Mouse (Mus musculus) macrophage (primary cell): ENCODE data around the gene Ccdc47. TPM values are rescaled to one million over a fixed set of nuclear protein-coding genes. Genes with fewer than 3 reads are reported as not detected.
"Not testable (repeated sequence)": the region's sequence is repeated elsewhere in the genome, so short reads cannot be mapped to it uniquely, and the experiment has no call there.

Source experiments
- H3K27ac ChIP-seq: fragments of 350-480 bp; formaldehyde crosslinking; 2 replicates; pipeline ENCODE4 v1.9.0; 2021
- H3K36me3 ChIP-seq: fragments of 350-480 bp; formaldehyde crosslinking; 2 replicates; pipeline ENCODE4 v1.9.0; 2021; ENCODE audit errors: inconsistent target
- H3K4me3 ChIP-seq: fragments of 350-480 bp; formaldehyde crosslinking; 2 replicates; pipeline ENCODE4 v1.9.0; 2021; ENCODE audit errors: inconsistent target
- H3K79me2 ChIP-seq: fragments of 350-480 bp; formaldehyde crosslinking; 2 replicates; pipeline ENCODE4 v1.9.0; 2021; ENCODE audit errors: inconsistent target
- WGBS: methylation state at CpG from one replicate; pipeline ENCODE4 v1.1.7; 2026; ENCODE audit warnings: inconsistent platforms; ENCODE audit not compliant: missing documents; 5-methylcytosine and 5-hydroxymethylcytosine counted together
- polyA plus RNA-seq: library from polyadenylated mRNA; stranded (reverse); fragments of 250-400 nt; gene quantifications from 3 replicates; pipeline ENCODE4 v1.2.4, GENCODE M21; 2018; ENCODE audit warnings: inconsistent platforms

Ccdc47 gene
- polyA plus RNA-seq, 1 experiment from 2014 or later: 77.0 TPM

GRCm38 (mm10) chr11:106216730-106217490, 766 bp upstream of the Ccdc47 start, which contains the start of gene Ddx42:
Gene Ddx42 (plus strand): TSS chr11:106216926.
- Histone ChIP-seq H3K4me3 (peak within 1 kb of the TSS; percentile 88), H3K27ac (peak within 1 kb of the TSS; percentile 90), H3K79me2 (peaks cover 88% of the 10 kb centered on the region), H3K36me3 (peaks cover 14% of the 10 kb centered on the region; the same call in 1 of the 2 replicates)
- WGBS: 1% methylated on average over 69 of the region's 70 CpGs

DNA sequence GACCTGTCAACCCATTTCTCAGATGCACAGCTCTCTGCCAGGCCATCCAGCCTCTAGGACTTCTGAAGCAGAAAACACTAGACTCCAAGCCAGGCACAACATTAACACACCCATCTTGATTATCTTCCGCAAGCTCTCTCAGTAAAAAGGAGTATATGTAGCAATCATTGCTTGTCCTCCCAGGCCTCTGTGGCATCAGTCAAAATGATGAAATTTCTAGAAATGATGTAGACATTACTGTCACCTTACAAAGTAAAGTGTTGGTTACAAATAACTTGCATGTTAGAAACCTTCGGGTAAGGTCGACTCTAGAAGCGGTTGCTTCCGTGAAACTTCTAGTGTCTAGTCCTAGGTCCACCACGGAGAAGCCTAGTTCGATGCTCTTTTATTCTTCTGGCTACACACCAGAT, 689 bp downstream of the Ccdc47 start:
- H3K36me3 ChIP-seq: peaks cover 25% of the 10 kb centered on the region; the same call in 1 of the 2 replicates
- H3K4me3 ChIP-seq: peak overlapping the region; percentile 88
- WGBS: 10% methylated on average over 7 of the region's 7 CpGs
- H3K79me2 ChIP-seq: peaks cover 74% of the 10 kb centered on the region
- H3K27ac ChIP-seq: peak overlapping the region; percentile 90

GRCm38 (mm10) chr11:106214856-106215255, 1.3 kb downstream of the Ccdc47 start:
- H3K4me3 ChIP-seq: peak overlapping the region; percentile 88
- no peak overlapping the region for H3K27ac ChIP-seq
- H3K36me3 ChIP-seq: peaks cover 30% of the 10 kb centered on the region; the same call in 1 of the 2 replicates
- H3K79me2 ChIP-seq: peaks cover 68% of the 10 kb centered on the region
- WGBS: 92% methylated on average over 5 of the region's 5 CpGs

DNA sequence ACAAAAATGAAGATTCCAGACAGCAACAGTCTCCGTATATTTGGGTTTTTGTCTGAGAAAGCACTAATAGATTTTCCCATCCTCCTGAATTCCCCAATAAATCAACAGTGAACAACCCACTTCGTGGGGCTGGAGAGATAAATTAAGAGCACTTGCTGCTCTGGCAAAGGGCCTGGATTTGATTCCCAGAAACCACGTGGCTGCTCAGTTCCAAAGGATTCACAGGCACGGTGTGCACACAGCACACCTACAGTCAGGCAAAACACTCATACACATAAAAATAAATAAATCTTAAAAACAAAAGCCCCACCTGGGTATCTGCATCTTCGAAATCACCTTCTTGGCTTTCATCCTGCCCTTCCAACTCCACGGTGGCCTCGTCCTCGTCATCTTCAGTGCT, 3.4 kb downstream of the Ccdc47 start:
- H3K4me3 ChIP-seq: no peak overlapping the region
- H3K79me2 ChIP-seq: peaks cover 47% of the 10 kb centered on the region
- H3K27ac ChIP-seq: no peak overlapping the region
- H3K36me3 ChIP-seq: peaks cover 50% of the 10 kb centered on the region
- 95% methylated on average over 8 of the region's 8 CpGs for WGBS

DNA sequence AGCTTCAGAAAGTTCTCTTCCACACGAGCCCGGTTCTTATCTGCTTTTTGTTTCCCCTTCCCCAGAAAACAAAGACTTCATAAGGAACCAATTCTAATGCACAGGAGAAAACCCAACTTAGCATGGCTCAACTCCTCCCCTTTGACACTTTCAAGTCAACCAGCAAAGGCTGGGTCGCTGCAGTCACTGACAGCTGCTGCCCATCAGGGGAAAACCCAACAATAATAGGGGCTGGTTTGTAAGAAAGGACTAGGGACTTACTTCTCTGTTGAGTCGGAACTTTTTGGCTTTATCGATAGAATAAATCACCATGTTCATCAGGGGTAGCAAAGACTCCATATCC, 14.1 kb downstream of the Ccdc47 start, which contains the start of gene Strada:
TSS of gene Strada (minus strand) at position 46 of the 343 bp plus-strand sequence.
- 42% methylated on average over 5 of the region's 5 CpGs for WGBS
- Histone ChIP-seq H3K27ac (0 out of 2 replicates have a peak within 1 kb of the TSS, but pooled peaks have one; percentile 7), H3K36me3 (peaks cover 37% of the 10 kb centered on the region), H3K79me2 (no peaks in the 10 kb centered on the region), H3K4me3 (no peak within 1 kb of the TSS)

GRCm38 (mm10) chr11:106201337-106202122, 14.6 kb downstream of the Ccdc47 start:
- Histone ChIP-seq H3K27ac (0 out of 2 replicates have a peak overlapping the region, but pooled peaks have one; percentile 7), H3K36me3 (peaks cover 37% of the 10 kb centered on the region), H3K79me2 (no peaks in the 10 kb centered on the region), H3K4me3 (no peak overlapping the region)
- WGBS: 70% methylated on average over 11 of the region's 19 CpGs

DNA sequence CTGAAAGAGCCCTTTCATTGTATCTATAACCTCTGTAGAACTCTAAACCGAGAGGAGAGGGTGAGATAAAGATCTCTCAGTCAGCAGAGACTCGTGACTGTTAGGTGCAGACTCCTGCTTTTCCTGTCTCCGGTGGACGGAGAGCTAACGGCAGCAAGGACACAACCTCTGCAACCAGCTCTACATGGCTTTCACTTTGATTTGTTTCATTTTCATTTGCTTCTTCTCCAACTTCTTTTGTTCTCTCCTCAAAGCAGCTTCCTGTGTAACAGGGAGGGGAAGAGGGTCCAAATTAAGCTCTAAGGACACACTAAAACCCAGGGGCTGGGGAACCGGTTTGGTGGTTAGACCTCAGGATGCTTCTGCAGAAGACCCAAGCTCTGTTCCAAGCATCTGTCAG, 15.4 kb downstream of the Ccdc47 start:
- Histone ChIP-seq H3K27ac (no peak overlapping the region), H3K79me2 (no peaks in the 10 kb centered on the region), H3K36me3 (peaks cover 35% of the 10 kb centered on the region), H3K4me3 (no peak overlapping the region)
- 29% methylated on average over 6 of the region's 6 CpGs for WGBS

DNA sequence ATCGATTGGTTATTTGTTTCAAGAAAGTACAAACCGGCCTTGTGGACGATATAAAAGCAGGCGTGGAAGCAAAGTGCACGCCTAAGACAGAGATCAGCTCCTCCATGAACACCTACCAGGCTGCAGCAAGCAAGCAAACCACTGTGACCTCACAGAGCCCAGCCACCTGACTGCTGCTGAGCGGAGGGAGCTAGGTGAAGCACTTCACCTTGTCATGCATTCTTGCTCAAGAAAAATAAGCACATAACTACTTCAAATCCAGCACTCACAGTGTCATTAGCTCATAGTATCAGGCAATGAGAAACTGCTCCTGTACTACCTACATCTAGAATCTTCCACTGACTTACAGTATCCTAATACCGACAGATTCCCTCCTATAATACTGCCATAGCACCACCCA, 16.1 kb downstream of the Ccdc47 start:
- not testable (repeated sequence) for H3K27ac ChIP-seq, H3K79me2 ChIP-seq, H3K4me3 ChIP-seq
- peaks cover 28% of the 10 kb centered on the region for H3K36me3 ChIP-seq
- 93% methylated on average over 6 of the region's 7 CpGs for WGBS

DNA sequence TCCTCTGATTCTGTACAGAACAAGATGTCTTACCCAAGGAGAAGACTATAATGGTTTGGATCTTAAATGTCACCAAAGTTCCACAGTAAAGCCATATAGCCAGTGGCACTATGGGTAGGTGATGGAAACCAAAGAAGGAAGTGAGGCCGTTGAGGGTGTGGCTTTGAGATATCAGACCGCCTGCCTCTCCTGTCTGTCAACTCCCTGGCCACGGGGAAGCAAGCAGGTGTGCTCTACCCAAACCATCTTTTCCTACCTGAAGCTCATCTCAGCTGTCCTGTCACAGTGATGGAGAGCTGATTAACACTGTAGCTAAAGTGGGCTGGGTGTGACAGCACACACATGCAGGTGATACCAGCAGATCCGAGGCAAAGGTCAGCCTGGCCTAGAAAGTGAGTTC, 17.9 kb downstream of the Ccdc47 start:
- Histone ChIP-seq H3K36me3 (peaks cover 13% of the 10 kb centered on the region; the same call in 1 of the 2 replicates), H3K79me2 (no peaks in the 10 kb centered on the region), H3K27ac (no peak overlapping the region), H3K4me3 (no peak overlapping the region)
- 64% methylated on average over 4 of the region's 4 CpGs for WGBS

DNA sequence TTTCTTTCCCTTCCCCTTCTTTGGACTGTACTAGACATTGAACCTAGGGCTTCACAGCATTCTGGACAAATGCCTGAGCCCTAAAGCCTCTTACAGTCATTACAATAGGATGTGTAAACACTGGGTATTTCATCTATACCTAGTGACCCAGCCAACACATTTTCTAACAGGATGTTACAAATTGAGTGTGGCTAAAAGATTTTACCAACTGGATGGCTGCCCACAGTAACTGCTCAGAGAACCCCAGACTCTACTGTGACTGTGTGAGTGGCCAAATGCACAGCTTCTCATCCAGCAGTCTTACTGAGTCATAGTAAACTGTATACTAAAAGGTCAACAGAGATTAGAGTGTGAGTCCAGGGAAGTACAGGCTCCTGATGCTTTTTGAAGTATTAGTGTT, 20.8 kb downstream of the Ccdc47 start:
- Histone ChIP-seq H3K27ac (no peak overlapping the region), H3K79me2 (peaks cover 21% of the 10 kb centered on the region; the same call in 1 of the 2 replicates), H3K4me3 (no peak overlapping the region)

DNA sequence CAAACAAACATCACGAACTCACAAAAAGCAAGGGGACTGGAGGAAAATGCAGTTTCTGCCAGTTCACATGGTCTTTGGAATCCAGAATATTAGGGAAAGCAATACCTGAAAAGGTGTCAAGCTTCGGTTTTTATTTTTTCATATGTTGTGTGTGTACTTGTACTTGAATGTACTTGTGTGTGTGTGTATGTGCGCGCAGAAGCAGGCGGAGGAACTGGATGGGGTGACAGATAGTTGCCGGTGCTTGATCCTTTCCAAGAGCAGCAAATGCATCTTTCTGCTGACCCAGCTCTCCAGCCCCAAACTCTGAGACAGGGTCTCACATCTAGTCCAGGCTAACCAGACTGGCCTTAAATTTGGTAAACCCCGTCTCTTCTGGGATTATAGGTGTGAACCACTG, 21.3 kb downstream of the Ccdc47 start:
- 98% methylated on average over 6 of the region's 7 CpGs for WGBS
- Histone ChIP-seq H3K36me3 (peaks cover 13% of the 10 kb centered on the region; the same call in 1 of the 2 replicates), H3K4me3 (no peak overlapping the region), H3K79me2 (peaks cover 25% of the 10 kb centered on the region; the same call in 1 of the 2 replicates), H3K27ac (no peak overlapping the region)

More for the DNA sequence above, 20.8 kb downstream of the Ccdc47 start:
- H3K36me3 ChIP-seq: peaks cover 13% of the 10 kb centered on the region; the same call in 1 of the 2 replicates

DNA sequence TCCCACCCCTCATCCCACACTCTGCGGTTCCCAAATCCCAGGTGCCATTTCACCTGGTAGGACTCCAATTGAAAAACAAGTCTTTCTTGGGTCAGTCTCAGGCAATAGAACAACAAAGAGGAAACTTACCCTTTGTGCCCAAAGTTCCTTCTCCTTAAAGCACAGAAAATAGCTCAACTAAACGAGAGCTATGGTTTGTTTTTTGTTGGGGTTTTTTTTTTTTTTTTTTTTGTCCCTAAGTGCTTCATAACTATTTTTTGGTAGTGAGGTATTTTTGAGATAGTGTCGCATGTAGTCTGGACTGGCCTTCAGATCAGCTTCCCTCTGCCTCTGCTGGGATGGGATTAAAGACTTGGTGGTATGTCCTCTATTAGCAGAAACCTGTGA, 22.0 kb downstream of the Ccdc47 start:
- Histone ChIP-seq H3K79me2 (peaks cover 25% of the 10 kb centered on the region; the same call in 1 of the 2 replicates), H3K4me3 (peak overlapping the region; percentile 49), H3K36me3 (peaks cover 13% of the 10 kb centered on the region; the same call in 1 of the 2 replicates), H3K27ac (peak overlapping the region; percentile 79)
- WGBS: 5% methylated on average over 2 of the region's 3 CpGs

DNA sequence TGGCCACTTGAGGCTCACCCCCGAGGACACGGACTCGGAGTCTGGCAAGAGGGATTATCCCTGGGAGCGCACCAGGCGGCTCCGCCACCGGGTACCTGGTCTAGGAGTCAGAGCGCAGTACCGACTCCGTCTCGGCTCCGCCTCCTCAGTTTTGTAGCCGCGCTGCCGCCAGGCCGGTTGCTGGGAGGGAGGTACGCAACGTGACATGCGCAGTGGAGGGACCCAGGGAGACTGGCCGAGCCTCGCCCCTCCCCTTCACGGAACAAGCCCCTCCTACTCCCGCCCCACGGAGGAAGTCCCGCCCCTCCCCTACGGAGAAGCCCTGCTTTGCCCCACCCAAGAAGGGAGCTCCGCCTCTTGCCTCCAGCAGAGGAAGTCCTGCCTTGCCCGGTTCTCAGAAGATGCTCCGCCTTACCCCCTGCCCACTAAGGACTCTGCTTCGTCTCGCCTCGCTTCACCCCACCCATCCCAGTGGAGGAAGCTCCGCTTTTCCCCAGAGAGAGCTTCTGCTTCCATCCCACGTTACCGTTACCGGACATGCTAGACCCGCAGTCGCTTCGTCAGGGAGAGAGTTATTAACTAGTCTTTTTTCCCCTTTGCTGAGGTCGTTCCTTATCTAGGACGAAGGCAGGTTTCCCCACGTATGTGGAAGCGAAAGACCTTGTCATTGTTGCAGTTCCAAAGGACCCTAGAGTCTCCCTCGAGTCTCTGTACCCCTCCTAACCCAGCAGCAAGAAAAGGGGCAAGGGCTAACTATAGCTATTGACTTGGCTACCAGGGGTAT, 22.6 kb downstream of the Ccdc47 start:
- peaks cover 29% of the 10 kb centered on the region; the same call in 1 of the 2 replicates for H3K79me2 ChIP-seq
- H3K27ac ChIP-seq: peak overlapping the region; percentile 79
- 2% methylated on average over 42 of the region's 44 CpGs for WGBS
- peaks cover 13% of the 10 kb centered on the region; the same call in 1 of the 2 replicates for H3K36me3 ChIP-seq
- H3K4me3 ChIP-seq: peak overlapping the region; percentile 86
